Mouse (Mus musculus) heart, postnatal 0 days (tissue): ENCODE data around the gene Glrx5. TPM values are rescaled to one million over a fixed set of nuclear protein-coding genes. Genes with fewer than 3 reads are reported as not detected.

Experiments used
- ATAC-seq: fragments of 200-750 bp; cut with Nextera tagmentation; 2 replicates; pipeline ENCODE4 v1.8.0; 2017; ENCODE audit warnings: low read depth, moderate number of reproducible peaks, moderate library complexity; ENCODE audit not compliant: insufficient read depth
- DNase-seq: peaks from one replicate; pipeline ENCODE4 v3.0.0-alpha.2; 2016; ENCODE audit warnings: low spot score
- H3K27ac ChIP-seq: fragments of 300-500 bp; sonication (generic); 2 replicates; pipeline ENCODE4 v1.5.1; 2014; ENCODE audit warnings: low read depth, mild to moderate bottlenecking
- H3K27me3 ChIP-seq: fragments of 300-500 bp; sonication (generic); 2 replicates; pipeline ENCODE4 v1.6.1; 2014; ENCODE audit warnings: low read length, mixed read lengths; ENCODE audit not compliant: control insufficient read depth, insufficient read depth
- H3K36me3 ChIP-seq: fragments of 300-500 bp; sonication (generic); replicated peaks from 2 replicates; pipeline ENCODE4 v1.6.1; 2014; ENCODE audit warnings: low read length, mixed read lengths; ENCODE audit not compliant: control insufficient read depth, insufficient read depth
- H3K4me1 ChIP-seq: fragments of 300-500 bp; sonication (generic); 2 replicates; pipeline ENCODE4 v1.6.1; 2014; ENCODE audit warnings: antibody characterized with exemption; ENCODE audit not compliant: control insufficient read depth, insufficient read depth
- H3K4me2 ChIP-seq: fragments of 300-500 bp; sonication (generic); 2 replicates; pipeline ENCODE4 v1.6.1; 2014; ENCODE audit warnings: low read depth, mild to moderate bottlenecking, low read length, moderate library complexity
- H3K4me3 ChIP-seq: fragments of 300-500 bp; sonication (generic); 2 replicates; pipeline ENCODE4 v1.5.1; 2014; ENCODE audit warnings: low read depth, low read length
- H3K9ac ChIP-seq: fragments of 300-500 bp; sonication (generic); replicated peaks from 2 replicates; pipeline ENCODE4 v1.6.1; 2014; ENCODE audit warnings: low read depth, low read length, mixed read lengths
- H3K9me3 ChIP-seq: fragments of 300-500 bp; sonication (generic); replicated peaks from 2 replicates; pipeline ENCODE4 v1.6.1; 2016; ENCODE audit warnings: low read length; ENCODE audit not compliant: control insufficient read depth
- CTCF ChIP-seq: IDR thresholded peaks from 2 replicates; pipeline ENCODE4 v1.5.1; 2016; ENCODE audit warnings: antibody characterized with exemption, control low read depth, low read depth
- EP300 ChIP-seq: IDR thresholded peaks from 2 replicates; pipeline ENCODE4 v1.6.1; 2016; ENCODE audit warnings: antibody characterized with exemption, low read depth
- WGBS: fragments of 180-500 bp; shearing (Covaris S2); extraction: QIAGEN DNeasy Blood & Tissue Kit; methylation state at CpG from one replicate; pipeline ENCODE4 v1.1.7; 2014; 5-methylcytosine and 5-hydroxymethylcytosine counted together
- microRNA-seq: library from miRNA; unstranded; fragments of <30 nt; microRNA quantifications from one replicate; pipeline ENCODE4, GENCODE M21; 2016
- polyA plus RNA-seq: library from polyadenylated mRNA; unstranded; fragments of >200 nt; fragmentation: Nextera tagmentation; extraction: Ambion mirVana; gene quantifications from 2 replicates; pipeline ENCODE4 v1.2.1, GENCODE M21; 2015
- total RNA-seq: library from RNA; depleted of rRNA; stranded (reverse); fragments of >200 nt; gene quantifications from 2 replicates; pipeline ENCODE4 v1.2.3, GENCODE M21; 2014; ENCODE audit warnings: low replicate concordance; rRNA removed

Gene Glrx5
- total and polyA plus RNA-seq, 2 experiments from 2014 or later = 87.7 to 210 TPM

- WGBS = 77% methylated on average over 6 of the region's 6 CpGs
- no peak overlapping the region for H3K4me3 ChIP-seq
- H3K4me2 ChIP-seq = no peak overlapping the region
- no peaks in the 10 kb centered on the region for H3K9me3 ChIP-seq
- no peaks in the 10 kb centered on the region for H3K36me3 ChIP-seq
- H3K27me3 ChIP-seq = no peaks in the 10 kb centered on the region
- ATAC-seq (no peak), DNase-seq (no peak)
- H3K27ac ChIP-seq = no peak overlapping the region
- H3K9ac ChIP-seq = no peak overlapping the region
- no peak for TF ChIP-seq EP300
- TF ChIP-seq CTCF = no peak
- H3K4me1 ChIP-seq = no peaks in the 10 kb centered on the region
Observed at GRCm38 (mm10) chr12:105091604-105092003, 59.1 kb downstream of the Glrx5 start.

Small RNA genes within 50 kb of the gene (microRNA-seq; reads per million reads assigned to microRNA genes)
- 3.6 reads per million, percentile 16 among the genes with 10 or more reads in this experiment for gene Mir3069

Other genes starting within 250 kb of the Glrx5 start
- gene Clmn, start 167.6 kb upstream of the Glrx5 start, total RNA-seq = 0.31 and 0.70 TPM in 2 replicates
- gene Clmn, start 167.6 kb upstream of the Glrx5 start, polyA plus RNA-seq = 0.22 and 0.31 TPM in 2 replicates
- gene Syne3, start 22.9 kb upstream of the Glrx5 start, total RNA-seq = 5.0 TPM in 2 replicates
- 1.8 TPM in 2 replicates for gene Syne3, start 22.9 kb upstream of the Glrx5 start, polyA plus RNA-seq
- gene Tcl1b2, start 113.3 kb downstream of the Glrx5 start, total RNA-seq = not detected in 2 replicates
- gene Tcl1b2, start 113.3 kb downstream of the Glrx5 start, polyA plus RNA-seq = not detected in 2 replicates
- not detected in 2 replicates for gene Tcl1b1, start 127.0 kb downstream of the Glrx5 start, total RNA-seq
- not detected in 2 replicates for gene Tcl1b1, start 127.0 kb downstream of the Glrx5 start, polyA plus RNA-seq
- gene Tcl1b5, start 143.7 kb downstream of the Glrx5 start, total RNA-seq = not detected in 2 replicates
- gene Tcl1b5, start 143.7 kb downstream of the Glrx5 start, polyA plus RNA-seq = not detected in 2 replicates
- gene Tcl1b3, start 158.4 kb downstream of the Glrx5 start, total RNA-seq = not detected in 2 replicates
- not detected in 2 replicates for gene Tcl1b3, start 158.4 kb downstream of the Glrx5 start, polyA plus RNA-seq
- not detected in 2 replicates for gene Tcl1b4, start 169.3 kb downstream of the Glrx5 start, total RNA-seq
- gene Tcl1b4, start 169.3 kb downstream of the Glrx5 start, polyA plus RNA-seq = not detected in 2 replicates
- not detected in 2 replicates for gene Tcl1, start 190.1 kb downstream of the Glrx5 start, total RNA-seq
- not detected in 2 replicates for gene Tcl1, start 190.1 kb downstream of the Glrx5 start, polyA plus RNA-seq